Mouse (Mus musculus): ENCODE data around the gene Cep128. TPM values are rescaled to one million over a fixed set of nuclear protein-coding genes. Genes with fewer than 3 reads are reported as not detected.

Cep128 gene
- total RNA-seq, 2 experiments from 2014 or later = 4.5 to 8.7 TPM

DNA sequence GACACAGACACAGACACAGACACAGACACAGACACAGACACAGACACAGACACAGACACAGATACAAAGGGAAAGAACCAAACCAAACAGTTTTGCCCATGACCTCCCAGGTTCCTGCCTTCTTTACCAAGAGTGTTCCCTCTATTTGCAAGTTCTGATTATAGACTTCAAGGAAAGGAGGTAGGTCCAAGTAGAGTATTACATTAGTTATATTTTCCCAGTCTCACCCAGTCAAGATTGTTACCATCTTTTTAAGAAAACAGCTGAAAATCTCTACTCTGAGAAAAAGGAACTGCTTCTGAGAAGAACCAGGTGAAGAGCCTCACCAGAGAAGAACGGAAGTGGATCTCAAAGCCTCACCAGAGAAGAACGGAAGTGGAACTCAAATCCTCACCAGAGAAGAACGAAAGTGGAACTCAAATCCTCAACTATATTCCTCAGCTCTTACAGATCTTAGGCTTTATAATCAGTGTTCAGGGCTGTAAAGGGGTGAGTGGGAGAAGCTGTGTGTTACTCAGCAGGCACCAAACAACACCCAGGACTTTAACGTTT is 200.8 kb downstream of the Cep128 start:
- no peak for DNase-seq

- DNase-seq = no peak
These were observed 207.2 kb downstream of the Cep128 start for GRCm38 (mm10) chr12:91176808-91177526.

GRCm38 (mm10) chr12:91171613-91172012 is 212.6 kb downstream of the Cep128 start:
- no peak for DNase-seq

DNA sequence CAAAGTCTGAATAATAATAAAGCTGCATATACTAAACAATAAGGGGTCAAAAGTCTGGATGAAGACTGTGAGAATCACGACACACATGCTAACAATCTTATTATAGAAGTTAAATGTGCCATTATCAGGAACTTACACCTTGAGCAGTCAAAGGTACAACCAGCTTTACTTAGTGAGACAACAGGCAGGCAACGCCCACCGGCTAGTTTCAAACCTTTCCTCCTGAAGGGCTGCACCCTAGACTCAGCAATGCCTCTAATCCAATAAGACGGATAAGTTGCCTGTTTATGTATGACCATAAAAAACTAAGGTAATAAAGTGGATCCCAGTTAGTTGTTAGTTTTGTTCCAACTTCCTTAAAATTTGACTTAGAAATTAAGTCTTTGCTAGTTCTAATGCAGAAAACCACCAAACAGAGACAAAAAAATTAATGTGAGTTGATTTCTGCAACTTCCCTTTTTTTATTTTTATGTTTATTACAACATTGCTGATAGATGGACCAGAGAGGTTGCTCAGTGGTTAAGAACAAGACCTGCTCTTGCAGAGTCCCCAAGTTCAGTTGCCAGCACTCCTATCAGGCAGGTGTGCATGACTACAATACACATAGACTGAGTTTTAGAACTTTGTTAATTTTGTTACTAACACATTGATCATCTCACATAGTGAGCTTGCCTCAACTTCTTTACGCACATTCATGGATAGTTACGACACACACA is 223.0 kb downstream of the Cep128 start:
- no peak for DNase-seq

GRCm38 (mm10) chr12:91158481-91158880 is 225.7 kb downstream of the Cep128 start:
- DNase-seq = no peak

DNA sequence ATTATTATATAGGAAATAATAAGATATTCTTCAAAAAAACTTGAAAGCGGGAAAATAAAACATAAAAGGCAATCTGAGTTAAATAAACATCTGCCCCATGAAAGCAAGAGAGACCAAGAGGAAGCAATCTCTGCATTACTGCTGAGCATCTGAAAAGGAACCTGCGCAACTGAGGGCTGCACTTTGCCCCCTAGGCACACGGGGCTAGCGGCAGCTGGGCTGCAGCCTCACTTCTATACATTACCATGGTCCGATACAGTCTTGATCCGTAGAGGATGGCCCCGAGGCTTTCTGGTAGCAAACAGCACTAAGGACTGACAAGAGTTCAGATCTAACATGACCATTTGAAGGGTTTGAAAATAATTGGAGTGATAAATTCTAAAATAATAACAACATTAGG is 230.2 kb downstream of the Cep128 start:
- no peak for DNase-seq

DNA sequence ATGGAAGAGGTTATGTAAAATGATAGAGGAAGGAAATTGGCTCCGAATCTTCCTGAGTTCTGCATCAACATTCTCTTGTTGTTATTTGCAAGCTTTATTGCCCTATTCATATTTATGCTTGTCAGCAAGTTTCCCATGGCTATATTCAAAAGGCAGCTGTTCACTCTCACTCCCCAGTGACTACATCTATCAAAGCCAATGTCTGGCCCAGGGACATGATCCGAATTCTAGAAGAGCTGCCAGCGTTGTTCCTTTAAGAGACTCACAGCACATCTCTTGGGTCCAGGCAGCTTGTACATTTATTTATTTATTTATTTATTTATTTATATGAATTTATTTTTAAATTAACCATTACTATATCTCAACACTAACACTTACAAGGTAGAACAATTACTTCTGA is 235.1 kb downstream of the Cep128 start:
- no peak for DNase-seq

DNA sequence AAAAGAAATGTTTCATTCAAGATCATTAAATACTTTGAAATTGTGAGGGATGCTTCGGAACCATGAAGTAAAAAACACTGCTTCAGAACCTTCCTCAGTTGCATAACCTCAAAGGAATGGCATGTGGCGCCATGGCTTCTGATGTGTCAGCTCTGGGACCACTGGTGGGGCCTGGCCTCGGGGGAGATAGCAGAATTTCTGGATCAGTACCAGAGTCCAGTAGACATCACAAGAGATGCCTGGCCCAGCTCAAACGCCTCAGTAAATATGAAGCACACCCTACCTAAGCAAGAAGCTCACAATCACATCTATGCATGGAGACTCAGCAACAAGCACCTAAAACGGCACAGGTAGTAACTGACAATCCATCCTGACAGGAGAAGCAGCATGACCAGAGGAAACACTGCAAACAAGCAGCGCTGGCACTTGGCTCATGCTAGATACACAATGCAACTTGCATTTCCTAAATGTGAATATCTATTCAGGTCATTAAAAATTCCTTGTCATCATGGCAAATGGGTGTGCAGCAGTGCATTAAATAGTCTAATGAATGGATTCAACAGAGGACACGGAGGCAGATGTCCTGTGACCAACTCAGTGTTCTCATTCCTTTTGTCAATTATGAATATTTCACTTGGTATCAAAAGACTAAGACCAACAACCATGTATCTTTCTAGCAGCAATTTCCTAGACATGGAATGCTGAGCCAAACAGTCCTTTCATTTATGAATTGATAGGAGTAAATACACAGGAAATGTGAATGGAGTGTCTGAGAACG is 249.3 kb downstream of the Cep128 start:
- no peak for DNase-seq

GRCm38 (mm10) chr12:91115054-91115453 is 269.2 kb downstream of the Cep128 start:
- DNase-seq = no peak

- DNase-seq = no peak
These were observed 280.9 kb downstream of the Cep128 start for GRCm38 (mm10) chr12:91103316-91103715.

DNA sequence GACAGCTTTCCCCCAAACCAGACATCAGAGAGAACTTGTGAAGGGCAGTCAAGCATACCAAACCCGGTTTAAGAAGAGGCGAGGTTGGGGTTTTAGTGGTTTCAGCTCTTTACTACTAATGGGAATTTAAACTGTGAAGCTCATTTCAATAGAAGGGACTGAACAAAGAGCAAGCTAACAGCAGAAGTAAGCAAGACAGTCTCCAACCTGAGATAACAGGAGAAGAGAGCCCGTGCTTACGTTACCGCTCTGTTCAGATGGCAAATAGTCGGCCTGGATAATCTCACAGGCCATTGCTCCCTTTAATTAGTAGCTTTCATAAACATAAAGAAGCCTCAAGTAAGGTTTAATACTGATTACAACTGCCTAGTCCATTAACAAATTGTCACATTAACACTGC is 286.3 kb downstream of the Cep128 start:
- no peak for DNase-seq

- no peak for DNase-seq
These were observed 288.0 kb downstream of the Cep128 start for GRCm38 (mm10) chr12:91096197-91096596.

GRCm38 (mm10) chr12:91088271-91088670 is 295.9 kb downstream of the Cep128 start:
- DNase-seq = no peak

DNA sequence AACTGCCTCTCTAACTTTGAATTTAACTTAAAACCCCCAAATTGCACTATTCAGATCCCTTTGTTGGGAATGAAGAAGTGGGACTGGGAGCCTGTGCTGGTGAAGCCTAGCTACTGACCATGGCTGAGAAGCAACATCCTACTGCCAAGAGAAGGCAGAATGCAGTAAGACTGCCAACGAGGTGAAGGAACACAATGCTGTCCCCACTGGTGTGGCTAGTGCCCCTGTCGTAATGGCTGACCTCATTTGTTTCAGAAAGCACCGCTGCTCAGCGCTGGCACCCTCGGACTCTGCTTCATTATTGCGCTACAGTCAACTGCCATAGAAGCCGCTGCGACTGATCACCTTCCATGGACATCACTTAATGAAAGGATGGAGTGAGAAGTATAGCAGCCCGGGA is 298.2 kb downstream of the Cep128 start:
- peak; percentile 48 for DNase-seq

DNA sequence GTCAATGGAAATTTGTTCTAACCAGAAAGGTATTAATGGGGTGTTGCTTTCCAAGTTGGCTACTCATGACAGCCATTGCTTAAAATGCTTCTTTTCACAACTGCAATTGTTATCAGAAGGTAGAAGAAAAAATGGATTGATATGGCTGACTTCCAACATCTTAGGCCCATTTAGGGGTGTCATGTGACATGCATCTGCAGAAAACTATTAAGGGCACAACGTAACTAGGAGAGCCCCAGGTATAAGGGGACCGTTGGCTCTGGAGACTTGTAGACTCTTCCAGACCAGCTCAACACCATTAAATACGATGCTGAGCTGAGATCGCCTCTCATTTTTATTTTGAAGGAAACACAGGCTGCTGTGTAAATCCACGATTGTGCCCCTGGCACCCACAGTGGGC is 308.6 kb downstream of the Cep128 start:
- DNase-seq = no peak

DNA sequence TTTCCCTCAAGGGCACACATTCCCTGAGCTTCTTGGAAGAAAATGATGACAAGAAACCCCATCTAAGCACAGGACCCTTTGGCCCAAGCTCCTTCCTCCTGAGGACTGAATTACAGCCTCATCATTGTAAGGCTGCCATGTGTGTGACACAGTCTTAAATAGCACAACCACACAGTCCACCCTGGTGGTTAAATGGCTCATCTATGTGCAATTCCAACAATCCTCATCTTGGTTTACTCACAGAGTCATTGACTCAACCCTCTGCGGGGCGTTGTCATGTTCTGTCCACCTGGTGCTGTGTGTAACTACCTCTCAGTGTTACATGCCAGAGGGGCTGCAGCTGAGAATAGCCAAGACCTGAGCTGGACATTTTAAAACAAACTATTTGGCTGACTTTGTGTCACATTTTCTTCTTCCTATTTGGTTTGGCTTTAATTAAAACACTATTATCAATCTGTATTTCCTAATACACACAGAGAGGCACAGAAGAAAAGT is 313.6 kb downstream of the Cep128 start:
- no peak for DNase-seq

DNA sequence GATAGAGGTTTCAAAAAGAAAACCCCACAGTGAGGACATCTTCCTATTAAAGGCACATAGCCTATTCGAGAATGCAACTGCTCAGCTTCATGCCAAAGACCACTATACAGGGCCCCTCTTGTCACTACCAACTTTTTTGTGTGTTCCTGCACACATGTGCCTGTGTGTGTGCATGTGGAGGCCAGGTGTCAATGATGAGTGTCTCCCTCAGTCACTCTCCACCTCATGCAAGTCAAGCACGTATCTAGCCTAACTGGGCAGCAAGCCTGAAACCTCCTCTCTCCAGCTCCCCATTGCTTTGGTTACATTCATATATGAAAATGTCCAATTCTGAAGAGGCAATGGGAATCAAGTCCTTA is 317.1 kb downstream of the Cep128 start:
- DNase-seq = no peak

DNA sequence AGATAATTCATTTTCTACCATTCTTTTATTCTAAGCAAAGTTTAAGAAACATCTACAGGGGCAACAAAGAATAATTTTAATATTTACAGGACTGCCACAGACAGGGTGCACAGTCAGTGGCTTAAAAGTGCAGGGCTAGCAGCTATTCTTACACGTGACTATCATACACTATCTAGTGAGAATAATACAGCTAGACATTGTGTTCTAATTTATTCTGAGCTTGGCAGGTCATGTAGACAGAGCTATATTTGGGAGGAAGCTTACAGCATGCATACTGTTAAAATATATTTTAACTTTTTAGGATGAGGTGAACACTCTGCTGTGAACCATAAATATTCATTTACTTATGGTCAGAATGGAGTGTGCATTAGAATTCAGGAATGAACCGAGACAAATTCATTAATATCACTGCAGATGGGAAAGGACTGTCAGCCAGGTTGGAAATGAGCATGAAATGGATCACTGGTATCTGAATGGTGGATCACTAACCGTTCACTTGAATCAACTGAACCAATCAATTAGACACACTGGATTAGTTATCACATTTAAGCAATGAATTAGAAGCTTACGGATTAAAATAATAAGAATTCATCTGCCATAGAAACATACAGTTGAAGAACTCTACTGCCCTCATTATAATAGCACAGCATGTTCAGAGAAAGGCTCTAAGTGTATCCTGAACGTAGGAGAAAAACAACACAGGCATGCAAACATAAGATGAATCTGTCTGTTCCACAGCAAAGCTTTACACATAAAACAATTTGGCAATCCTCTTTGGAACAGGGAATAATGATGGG is 317.7 kb downstream of the Cep128 start:
- no peak for DNase-seq

GRCm38 (mm10) chr12:91065423-91065822 is 318.8 kb downstream of the Cep128 start:
- no peak for DNase-seq

GRCm38 (mm10) chr12:91064368-91064999 is 319.7 kb downstream of the Cep128 start:
- DNase-seq = no peak

- DNase-seq = no peak
These were observed 320.7 kb downstream of the Cep128 start for GRCm38 (mm10) chr12:91063337-91064015.

Data from adrenal gland, postnatal 10 days (tissue).